Mouse (Mus musculus) forelimb bud, embryonic 11.5 days (tissue): ENCODE measurements at regions not wholly inside any gene's neighbourhood (a gene's known extent, or its start where the extent isn't known, plus 50 kb on each side); places are given as distances from the start of the nearest gene placed in this dataset.

Experiments used
- DNase-seq: peaks from one replicate; pipeline ENCODE4 v3.0.0-alpha.2; 2012; ENCODE audit warnings: low read depth, low spot score

DNA sequence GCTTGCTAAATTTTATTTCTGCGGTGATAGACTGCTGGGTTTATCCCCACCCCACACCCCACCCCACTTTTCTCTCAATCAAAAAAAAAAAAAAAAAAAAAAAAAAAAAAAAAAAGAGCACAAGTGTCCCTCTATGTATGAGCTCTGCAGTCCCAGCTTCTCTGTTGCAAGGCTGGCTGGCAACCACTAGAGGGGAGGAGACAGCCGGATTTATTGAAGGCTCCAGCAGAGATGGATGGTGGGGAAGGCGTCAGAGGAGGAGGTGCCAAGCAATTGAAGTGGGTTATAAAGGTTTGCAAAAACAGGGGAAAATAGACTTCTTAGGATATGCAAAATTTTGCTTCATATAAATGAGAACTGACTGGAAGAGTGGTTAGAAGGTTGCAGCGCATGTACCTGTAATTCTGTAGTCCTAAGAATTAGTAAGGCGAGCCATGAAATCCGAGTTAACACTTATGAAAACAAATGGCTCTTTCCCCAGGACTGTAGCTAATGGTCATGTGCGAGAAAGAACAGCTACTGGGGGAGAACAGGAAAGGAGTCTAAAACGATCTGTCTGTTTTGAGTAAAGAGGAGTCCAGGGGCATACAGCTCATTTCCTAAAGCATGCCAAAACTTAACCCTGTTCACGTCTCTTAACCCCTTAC is 885.1 kb upstream of the Pou3f3 start:
- peak; percentile 73 for DNase-seq

DNA sequence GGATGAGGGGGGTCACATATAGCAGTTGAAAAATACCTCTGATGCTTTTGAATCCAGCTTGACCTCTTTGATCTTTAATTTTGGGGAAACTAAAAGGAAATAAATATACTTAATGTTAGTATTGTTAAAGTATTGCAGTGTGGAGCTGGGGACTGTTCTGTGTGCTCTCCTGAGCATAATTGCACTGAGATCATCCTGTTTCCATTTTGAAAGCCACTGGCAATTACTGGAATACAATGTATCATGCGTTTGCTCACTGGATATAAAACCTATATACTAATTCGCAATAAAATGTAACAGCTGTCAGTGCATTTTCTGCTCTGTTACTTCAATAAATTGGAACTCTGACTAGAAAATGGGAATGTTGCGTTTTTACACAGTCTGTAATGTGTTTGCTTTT is 884.4 kb upstream of the Pou3f3 start:
- DNase-seq = no peak

DNA sequence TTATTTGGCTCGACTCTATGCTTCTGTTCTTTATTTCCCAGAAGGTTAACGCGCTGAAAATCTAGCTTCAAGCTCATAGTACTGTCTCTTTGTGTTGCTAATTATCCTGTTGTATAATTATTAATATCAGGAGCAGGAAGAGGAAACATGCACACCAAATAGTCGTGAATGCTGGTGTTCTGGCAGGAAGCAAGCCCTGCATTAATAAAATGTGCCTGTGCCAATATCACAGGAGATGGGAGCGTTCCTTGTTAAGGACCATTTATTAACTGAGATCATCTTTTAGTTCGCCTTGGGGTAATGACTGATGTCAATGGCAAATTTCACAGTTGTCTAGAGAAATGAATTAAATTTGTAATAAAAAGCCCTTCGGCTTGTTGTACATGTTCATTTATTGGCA is 883.5 kb upstream of the Pou3f3 start:
- no peak for DNase-seq

GRCm38 (mm10) chr1:41814032-41815005 is 881.2 kb upstream of the Pou3f3 start:
- DNase-seq = no peak

DNA sequence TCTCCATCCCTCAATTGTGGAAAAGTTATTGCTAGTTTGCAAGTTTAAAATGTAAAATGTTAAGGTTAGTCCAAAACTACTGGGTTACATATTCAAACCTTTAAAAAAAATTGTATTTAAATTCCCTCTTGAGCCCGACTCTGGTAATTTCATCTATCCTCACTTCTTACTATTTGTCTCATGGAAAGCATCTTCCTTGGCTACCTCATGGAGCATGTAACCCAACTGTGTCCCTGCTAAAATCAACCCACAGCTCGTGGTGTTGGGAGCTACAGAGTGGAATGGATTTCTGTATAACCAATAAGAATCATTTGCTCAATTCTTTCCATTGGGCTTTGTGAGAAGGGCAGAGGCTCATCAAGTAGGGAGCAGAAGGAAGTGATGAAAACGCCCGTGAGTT is 880.5 kb upstream of the Pou3f3 start:
- no peak for DNase-seq

DNA sequence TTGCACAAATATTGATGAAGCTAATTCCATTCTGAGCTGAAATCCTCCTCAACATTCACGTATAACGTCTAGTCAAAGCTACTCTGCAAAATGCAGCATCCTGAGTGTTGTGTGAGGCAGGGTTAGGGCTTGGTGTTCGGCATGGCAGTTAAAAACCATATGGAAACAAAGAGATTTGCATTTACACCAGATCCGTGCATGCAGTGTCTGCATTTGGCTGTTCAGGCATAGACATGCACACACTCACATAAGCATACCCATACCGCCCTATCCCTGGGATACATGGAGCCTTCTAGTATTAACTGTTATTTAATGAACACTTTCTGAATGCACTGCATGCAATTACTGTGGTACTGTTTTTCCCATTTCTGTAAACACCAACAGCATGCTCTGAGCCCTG is 872.8 kb upstream of the Pou3f3 start:
- DNase-seq = no peak

GRCm38 (mm10) chr1:41825223-41825622 is 870.3 kb upstream of the Pou3f3 start:
- DNase-seq = no peak

DNA sequence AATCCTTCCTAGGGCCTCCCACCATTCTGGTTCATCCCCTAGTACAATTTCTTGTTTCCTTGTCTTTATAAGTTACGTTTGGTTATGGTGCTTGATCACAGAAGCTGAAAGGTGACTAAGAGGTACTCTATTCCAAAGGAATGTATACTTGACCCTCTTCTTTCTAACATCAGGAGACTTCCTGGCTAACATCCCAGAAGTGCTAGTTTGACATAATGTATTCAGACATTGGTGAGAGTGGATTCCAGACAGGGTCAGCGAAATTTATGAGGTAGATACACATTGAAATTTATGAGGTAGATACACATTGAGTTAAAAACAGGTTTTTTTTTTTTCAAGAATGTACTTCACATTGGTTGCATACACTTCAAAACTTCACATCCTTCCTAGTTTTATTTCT is 863.9 kb upstream of the Pou3f3 start:
- no peak for DNase-seq
